Mouse (Mus musculus) embryo, embryonic 9.5 days (tissue): ENCODE measurements at regions not wholly inside any gene's neighbourhood (a gene's known extent, or its start where the extent isn't known, plus 50 kb on each side); places are given as distances from the start of the nearest gene placed in this dataset.

Source experiments
- DNase-seq: peaks from one replicate; pipeline ENCODE4 v3.0.0-alpha.2; 2017; ENCODE audit errors: extremely low spot score

DNA sequence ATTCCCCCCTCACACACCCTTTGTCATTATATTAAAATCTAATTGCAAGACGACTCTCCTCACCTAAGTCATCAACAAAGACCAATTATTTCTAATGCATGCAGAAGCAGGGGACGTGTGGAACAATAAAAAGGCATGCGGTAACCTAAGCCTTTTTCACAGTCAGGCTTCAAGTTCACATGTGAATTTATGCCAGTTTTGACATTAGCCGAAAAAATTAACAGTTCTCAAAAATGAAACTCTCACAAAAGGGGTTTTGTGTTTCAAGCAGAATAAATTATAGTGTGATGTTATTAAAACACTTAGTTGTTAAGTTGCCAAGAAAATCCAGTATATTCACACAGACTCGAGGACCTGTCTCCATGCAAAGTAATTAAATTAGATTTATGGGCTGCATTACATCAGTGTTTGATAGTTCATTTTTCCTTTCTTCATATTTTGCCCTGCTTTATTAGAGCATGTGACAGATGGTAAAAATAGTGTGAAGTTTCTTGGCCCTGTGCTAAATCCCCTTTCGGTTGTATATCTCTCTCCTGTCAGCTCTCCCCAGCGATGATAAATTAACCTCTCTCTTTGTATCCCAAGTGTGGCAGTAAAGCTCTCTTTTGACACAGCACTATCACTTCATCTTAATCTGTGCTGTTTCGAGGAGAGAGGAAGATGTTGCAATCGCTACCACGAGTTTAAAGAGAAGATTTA lies 287.5 kb upstream of the Zfp703 start:
- DNase-seq = no peak

DNA sequence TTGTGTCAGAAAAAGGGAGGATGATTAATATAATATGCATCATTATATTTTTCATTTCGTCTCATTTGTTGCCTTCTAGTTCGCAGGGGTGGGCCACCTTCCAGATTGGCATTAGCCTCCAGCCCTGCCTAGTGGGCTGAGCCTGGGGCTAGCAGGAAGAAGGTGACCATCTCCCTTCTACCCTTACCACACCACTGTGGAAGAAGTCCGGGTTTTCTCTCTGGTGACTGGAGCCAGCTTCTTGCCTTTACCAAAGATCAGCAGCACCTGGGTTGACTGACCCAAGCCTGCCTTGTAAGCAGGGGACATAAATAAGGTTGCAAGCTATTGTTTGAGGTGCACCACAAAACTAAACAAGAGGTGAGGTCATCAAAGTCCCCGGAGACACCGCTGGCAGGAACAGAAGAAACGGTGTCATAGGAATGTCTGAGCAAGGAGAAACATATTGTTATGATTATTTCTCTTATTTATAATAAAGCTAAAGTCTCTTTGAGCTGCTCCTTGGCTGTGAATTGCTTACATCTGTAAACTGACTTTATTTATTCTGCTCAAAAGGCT lies 286.9 kb upstream of the Zfp703 start:
- DNase-seq = no peak

DNA sequence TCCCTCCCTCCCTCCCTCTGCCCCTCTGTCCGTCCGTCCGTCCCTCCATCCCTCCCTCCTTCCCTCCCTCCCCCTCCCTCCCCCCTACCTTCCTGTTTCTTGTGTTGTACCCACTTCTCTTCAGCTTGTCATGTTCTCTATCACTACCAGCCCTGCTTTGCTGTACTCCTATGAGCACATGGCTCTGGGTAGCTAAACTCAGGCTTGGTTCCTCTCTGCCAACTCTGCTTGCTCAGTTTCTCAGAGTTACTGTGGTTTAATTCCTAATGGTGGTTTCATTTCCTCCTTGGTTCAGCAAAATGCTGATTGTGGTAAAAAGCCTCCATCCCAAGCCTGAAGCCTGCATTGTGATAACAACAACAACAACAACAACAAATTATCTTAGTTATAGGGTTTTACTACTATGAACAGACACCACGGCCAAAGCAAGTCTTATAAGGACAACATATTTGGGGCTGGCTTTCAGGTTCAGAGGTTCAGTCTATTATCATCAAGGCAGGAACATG lies 279.5 kb upstream of the Zfp703 start:
- DNase-seq = no peak

DNA sequence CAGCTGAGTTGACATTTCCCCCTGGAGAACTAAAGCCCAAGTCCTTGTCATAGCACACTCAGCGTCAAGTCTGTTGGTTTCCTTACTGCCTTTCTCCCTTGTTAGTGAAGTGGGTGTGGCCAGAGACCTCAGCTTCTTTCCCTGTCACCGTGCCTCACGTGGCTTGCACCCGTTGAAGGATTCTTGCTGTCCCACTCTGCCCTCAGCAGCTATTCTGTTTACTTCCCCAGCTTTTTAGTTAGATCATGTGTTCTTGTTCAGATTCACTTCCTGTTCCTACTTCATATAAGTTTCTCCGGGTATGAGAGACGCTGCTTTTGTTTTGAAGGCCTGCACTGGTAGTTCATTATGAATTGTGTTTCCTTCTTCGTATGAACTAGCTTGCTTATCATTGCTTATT lies 278.5 kb upstream of the Zfp703 start:
- DNase-seq = no peak

DNA sequence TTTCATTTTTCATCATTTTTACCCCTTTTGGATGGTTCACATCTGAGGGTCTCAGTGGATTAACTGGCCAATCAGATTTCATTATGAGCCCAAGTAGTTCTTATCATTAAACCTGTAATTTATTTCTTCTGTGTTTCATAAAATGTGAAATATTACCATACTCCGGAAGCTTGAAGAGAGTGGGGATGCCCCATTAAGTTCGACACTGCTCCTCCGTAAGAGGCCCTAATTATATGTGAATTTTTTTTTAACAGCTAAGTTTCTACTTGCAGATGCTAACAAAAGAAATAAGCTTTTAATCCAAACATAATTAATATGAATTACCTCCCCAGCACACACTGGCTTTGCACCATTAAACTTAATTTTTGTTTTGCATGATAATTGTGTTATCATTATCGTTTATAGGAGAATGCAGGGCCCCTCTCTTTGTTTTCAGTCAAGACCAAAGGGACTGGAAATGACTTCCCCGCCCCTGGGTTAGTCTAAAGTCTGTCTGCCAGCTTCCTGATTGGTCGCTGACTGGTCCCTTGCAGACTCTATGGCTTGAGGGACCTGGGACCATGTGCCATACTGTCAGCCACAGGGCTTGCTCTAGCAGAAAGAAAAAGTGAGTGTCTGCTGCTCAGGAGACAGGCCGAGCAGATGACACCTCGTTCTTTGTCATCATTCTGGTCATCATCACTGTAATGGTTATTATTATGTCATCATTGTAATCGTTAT lies 270.9 kb upstream of the Zfp703 start:
- no peak for DNase-seq

DNA sequence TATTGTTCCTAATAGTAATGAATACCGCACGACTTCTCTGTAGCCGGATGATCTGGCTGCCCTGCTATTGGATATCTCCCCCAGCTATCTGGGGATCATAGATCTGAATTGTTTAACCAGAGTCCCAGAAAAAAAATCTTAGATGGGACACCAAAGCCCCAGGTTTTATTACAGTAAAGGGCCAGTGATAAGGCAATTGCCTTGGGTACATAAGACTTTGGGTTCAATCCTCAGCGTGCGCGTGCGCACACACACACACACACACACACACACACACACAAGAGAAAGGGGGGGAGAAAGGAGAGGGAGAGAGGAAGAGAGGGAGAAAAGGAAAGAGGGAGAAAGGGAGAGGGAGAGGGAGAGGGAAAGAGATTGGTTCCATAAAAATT lies 270.4 kb upstream of the Zfp703 start:
- DNase-seq = no peak

DNA sequence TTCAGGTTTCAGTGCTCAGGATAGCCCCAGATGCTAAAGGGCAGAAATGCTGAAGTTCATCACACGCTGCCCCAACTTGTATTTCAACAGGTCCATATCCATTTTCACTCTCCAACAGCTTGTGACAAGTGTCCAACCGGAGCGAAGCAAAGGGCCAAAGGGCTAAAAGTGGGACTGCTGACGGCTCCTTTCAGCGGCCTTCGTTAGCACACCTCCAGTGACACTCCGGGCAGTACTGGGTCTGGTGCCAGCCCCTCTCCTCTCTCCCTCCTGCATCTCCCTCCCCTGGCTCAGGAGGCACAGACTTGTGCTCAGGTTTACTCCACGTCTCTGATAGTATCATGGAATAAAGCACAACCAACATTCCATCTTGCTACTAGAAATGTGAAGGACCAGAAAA lies 263.3 kb upstream of the Zfp703 start:
- no peak for DNase-seq

DNA sequence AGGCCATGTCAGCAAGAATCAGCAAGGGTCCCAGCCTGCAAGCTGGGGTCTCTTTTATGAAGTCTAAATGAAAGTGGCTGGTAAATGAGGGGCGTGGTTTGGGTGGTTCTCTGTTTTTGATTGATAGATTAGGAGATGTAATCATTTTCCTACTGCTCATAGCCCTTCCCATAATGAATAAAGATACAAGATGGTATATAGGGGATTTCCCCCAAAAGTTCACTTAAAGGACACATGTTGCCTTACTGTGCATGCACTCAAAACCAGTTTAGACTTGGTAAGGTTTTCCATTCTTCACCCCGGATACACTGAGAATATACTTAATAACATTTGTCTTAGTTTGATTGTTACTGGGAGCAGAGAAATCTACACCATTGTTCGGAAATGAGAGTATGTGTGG lies 262.4 kb upstream of the Zfp703 start:
- DNase-seq = no peak

DNA sequence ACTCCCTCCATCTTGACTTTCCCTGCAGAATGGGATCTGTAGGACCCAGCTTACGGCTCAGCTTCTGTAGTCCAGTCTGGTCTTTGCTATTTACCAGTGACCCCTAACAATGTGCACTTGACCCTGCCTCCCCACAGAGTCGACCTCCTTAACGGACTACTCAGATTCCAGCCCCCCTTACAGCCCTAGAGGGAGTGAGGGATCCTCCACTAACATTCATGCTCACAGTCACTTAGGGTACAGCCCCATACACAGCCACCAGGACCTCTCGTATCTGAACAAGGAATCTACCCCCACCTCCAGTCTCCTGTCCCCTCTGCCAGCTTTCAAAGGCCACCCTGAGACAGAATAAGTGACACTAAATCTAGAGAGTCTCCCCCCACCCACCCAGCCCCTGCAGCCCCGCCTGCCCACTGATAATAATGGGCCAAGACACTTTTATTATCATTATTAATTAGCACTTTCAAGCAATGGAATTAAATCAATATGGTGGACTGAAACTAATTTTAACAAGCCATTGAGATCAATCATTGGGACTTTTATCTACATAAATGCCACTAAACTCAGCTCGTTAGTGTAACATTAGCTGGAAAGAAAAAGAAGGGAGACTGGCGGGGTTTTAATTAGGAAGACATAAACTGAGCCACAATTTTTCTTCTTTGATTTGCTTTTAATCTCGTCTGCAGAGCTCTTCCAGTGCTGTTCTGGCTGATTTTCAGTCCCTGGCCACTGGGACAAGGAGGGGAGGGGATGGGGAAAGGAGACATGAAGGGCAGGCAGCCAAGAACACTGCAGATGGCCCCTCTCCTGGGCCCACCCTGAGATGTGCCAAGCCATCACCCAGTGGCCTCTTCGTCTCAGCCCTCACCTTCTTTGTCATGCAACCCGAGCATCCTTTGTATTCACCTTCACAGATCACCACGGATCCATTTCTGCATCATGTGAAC lies 258.4 kb upstream of the Zfp703 start:
- no peak for DNase-seq

DNA sequence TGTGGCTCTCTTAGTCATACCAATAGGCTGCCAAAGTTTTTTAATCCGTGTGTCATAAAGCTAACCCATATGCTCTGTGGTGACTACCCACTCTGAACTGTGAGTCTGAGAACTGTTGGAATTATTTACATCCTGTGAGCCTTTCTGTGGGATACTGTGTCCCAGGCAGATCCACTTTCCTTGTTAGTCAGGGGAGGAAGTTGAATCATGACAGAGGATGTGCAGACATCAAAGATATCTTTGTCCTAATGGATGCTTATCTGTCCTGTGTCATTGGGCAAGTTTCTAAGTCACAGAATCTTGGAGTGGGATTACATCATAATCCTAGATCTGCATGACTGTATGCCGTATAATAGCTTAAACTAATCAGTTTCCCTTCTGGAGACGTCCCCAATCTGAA lies 254.4 kb upstream of the Zfp703 start:
- DNase-seq = no peak

DNA sequence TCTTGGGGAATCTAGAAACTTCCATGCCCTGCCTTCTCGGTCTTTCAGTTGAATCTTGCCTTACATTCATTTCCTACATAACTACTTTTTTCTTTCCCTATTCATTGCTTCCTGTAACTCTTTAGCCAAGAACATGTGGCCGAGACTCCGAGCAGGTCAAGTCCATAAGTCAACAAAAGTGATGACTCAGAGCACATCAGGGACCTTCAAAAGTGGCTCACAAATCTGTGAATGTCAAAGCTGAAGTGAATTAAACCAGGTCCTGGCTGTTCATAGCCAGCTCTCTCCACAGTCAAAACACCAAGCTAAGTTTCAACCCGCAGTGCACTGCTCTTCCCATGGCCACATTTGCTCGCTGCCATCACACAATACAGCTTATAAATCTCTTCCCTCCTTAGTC lies 252.5 kb upstream of the Zfp703 start:
- no peak for DNase-seq

DNA sequence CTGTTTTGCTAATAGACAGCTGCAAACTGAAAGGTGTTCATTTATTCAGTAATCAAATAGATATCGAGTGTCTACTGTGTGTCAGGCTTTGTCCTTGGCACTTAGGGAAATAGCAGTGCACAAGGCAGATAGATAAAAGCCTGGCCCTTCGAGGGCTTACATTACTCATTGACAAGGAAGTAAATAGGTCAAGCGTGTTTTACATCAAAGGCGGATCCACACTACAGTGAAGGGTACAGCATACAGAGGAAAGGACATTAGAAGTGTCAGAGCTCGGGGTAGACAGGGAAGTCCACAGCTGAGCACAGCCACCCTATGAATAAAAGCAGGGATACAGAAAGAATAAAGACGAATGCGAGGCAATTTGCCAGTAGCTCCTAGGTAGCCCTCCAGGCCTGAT lies 251.6 kb upstream of the Zfp703 start:
- no peak for DNase-seq

DNA sequence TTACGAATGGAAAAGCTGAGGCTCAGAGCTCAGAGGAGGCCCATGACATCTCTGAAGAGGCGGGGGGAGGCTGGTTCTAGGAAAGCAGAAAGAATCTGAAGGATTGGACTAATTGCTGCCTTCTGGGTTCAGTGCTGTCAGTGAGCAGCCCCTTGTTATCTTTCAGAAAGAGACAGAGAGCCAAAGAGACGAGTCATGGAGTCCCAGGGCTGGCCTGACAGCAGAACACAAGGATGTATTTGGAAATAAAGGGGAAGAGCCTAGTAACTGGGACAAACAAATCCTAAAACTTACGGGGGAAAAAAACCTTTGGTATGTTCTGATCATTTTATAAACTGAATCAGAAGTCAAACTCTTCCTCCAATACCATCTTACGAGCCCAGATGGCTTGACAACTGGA lies 247.8 kb upstream of the Zfp703 start:
- no peak for DNase-seq

DNA sequence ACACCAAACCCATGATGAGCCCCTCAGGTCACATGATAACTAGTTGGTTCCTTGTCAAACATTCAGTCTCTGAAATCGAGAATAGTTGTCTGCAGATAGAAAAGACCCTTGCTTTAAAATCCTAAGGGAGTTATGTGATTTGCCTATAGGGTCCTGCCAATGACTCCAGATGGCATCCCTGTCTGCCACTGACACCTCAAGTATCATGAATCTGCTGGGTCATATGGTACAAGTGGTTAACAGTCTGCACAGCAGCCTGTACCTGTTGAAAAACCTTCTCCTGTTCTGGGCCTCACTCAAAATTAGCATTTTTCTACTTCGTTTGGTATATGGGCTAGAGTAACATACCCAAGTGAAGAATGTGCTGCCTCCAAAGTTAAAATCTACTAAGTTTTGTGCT lies 246.0 kb upstream of the Zfp703 start:
- DNase-seq = no peak

DNA sequence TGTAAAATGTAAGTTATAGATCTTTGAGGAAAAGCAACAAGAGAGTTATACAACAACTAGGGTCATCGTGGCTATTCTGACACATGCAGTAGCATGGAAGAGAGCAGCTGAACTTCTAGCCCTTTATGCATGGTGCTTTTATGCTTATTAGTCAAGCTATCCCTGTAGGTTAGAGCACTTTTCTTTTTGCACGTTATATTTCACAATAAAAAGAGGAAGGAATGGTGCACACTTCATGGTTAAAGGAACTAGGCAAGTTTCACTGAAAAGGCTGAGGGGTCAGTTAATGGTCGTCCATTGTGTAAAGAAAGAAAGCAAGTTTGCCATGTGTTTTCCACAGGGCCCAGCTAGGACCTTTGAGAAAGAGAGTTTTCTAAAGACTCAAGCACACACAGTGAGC lies 232.7 kb upstream of the Zfp703 start:
- DNase-seq = no peak

DNA sequence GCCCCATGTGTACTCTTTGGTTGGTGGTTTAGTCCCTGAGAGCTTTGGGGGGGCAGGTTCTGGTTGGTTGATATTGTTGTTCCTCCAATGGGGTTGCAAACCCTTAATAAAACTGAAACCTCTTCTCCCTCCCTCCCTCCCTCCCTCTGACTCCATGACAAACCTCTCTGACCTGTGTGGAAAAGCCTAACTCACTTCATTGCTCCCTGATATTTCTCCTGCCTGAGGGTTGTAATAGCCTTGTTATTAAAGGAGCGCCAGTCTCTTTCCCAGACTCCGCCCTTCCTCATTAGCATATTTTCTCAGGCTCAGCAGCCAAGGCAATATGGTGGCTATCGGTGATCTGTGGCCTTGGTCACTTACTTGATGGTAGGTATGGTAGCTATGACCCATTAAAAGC lies 230.3 kb upstream of the Zfp703 start:
- no peak for DNase-seq

DNA sequence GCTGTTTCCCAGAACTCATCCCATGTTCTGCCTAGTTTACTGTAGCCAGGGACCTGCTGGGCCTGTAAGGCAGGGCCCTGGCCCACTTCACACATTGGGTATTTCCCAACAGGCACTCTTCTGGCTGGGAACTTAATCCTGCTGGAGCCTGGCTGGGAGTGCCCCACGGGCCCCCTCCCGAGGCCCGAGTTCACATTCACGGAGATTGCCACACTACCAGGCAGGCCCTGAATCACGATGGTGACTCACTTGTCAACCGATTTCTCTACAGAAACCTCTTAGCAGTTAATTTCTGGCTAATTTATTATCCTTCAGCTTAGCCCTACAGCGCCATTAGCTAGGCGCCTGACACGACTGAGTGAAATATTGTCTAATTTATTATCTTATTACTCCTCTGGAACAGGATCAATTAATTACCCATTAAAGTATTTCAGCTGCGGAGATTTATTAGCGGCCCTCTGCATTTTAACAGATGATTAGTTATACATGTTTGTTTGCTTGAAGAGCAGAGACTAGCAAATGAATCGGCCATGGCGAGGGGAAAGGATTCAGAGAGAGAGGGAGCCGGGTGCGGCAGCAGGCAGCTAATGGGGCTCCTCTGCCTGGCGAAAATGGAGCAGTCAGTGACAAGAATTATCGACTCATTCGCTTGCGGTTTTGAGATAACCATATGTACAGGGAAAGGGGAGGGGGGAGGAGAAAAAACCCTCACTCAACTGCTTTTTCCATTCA lies 229.7 kb upstream of the Zfp703 start:
- DNase-seq = no peak

DNA sequence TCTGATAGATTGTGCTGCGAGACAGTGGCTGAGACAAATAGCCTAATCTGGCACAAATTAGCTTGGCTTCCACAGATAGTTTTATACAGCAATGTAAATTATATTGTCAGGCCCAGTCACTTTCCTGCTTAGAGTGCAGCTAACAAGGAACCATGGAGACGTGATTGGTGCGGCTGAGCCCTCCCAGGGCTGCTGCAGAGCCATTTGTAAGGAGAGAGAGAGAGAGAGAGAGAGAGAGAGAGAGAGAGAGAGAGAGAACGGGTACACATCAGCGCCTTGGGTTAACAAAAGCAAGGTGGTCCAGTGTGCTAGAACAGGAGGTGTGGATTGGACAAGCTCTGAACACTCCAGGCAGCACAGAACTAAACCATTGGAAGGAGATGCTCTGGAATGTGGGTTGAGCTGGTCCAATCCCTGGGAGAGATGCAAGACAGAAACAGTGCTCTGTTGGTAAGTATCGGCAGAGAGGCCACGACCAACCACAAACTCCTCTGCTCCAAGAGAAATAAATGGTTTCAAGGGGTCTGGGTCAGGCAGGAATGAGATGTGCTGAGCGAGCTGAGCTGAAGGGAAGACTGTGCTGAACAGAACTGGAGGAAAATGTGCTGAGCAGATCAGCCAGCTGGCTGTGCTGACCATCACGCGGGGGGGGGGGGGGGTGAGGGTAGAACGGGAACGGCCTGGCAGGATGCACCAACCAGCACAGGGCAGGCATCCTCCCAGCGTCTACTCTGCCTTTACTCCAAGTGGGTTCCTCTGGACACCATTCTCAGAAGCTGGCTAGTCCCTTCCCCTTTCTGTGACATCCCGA lies 228.8 kb upstream of the Zfp703 start:
- DNase-seq = no peak

DNA sequence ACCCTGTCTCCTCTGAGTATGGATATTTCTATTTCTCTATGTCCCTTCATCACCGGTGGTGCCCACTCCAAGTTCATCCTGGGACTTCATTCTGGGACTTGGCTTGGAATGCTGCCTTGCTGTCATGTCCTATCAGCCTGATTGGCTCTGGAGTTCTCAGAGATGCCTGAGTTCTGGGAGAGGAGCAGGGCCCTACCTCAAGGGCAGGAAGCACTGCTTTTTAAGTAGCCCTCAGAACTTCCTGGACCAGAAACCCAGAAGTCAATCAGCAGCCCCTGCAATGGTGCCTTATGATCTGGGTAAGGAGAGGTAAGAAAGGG lies 228.2 kb upstream of the Zfp703 start:
- no peak for DNase-seq

DNA sequence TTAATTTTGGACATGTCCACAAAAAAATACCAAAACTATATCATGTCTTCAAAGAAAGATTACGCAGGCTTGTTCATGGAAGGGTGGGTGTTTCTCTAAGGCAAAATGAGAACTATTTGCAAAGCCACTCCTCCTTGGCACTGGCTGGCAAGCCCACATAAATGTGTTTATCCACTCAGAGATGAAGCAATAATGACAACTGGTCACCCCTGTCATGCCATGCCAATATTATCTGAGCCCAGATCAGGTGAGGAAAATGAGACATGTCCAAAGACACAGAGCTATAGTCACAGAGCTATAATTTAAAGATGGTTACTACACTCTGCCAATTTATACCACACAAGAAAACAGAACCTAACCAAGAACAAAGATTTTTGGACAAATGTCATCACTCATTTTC lies 227.0 kb upstream of the Zfp703 start:
- DNase-seq = no peak

DNA sequence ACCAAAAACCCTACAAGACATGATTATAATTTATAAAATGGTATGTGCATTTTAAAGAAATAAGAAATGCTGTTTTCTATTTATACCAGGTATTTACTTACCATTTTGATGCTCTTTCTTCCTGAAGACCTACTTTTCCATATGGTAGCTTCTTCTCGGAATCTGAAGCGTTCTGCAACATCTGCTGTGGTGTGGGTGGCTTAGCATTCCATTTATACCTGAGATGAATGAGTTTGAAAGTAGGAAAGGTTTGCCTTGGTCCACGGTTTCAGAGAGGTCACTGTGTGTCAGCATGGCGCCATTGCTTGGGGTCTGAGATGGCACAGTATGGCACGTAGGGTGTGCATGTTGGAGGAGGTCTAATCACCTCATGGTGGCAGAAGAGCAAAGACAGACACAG lies 225.5 kb upstream of the Zfp703 start:
- DNase-seq = no peak
